Mouse (Mus musculus): ENCODE measurements around the gene Card10.

- no peak for TF ChIP-seq POLR2A (IDR thresholded peaks at IDR 0.05; ENCODE audit: borderline replicate concordance, control insufficient read depth, low read depth, low read length)
- TF ChIP-seq CTCF (IDR thresholded peaks at IDR 0.05; ENCODE audit: control insufficient read depth, insufficient read depth, low read length) = no peak
Observed at GRCm38 (mm10) chr15:78750608-78751350, 52.1 kb downstream of the Card10 start.

All from bone marrow, adult 2 months (tissue).